Mouse (Mus musculus): ENCODE results near the gene Hnrnpa3. TPM values are rescaled to one million over a fixed set of nuclear protein-coding genes. Genes with fewer than 3 reads are reported as not detected.

The Hnrnpa3 gene
- polyA plus RNA-seq, 1 experiment = 136 TPM

GRCm38 (mm10) chr2:75672561-75672960 lies 13.5 kb downstream of the Hnrnpa3 start:
- peaks cover 50% of the 10 kb centered on the region for H3K36me3 ChIP-seq (replicated peaks; ENCODE audit: low read length)
- no peak overlapping the region for H3K4me3 ChIP-seq (replicated peaks)
- H3K27me3 ChIP-seq (replicated peaks) = no peaks in the 10 kb centered on the region
- H3K9me3 ChIP-seq = no peaks in the 10 kb centered on the region
- TF ChIP-seq FLI1 (IDR thresholded peaks at IDR 0.05; ENCODE audit: low read length) (no peak), GATA1 (IDR thresholded peaks at IDR 0.05; ENCODE audit: borderline replicate concordance, low read length) (no peak)
- peaks cover 28% of the 10 kb centered on the region for H3K4me1 ChIP-seq

- Histone ChIP-seq H3K4me3 (replicated peaks) (no peak overlapping the region), H3K4me1 (peaks cover 53% of the 10 kb centered on the region), H3K36me3 (replicated peaks; ENCODE audit: low read length) (peaks cover 82% of the 10 kb centered on the region), H3K27me3 (replicated peaks) (no peaks in the 10 kb centered on the region), H3K9me3 (no peaks in the 10 kb centered on the region)
- TF ChIP-seq FLI1 (IDR thresholded peaks at IDR 0.05; ENCODE audit: low read length) (no peak), GATA1 (IDR thresholded peaks at IDR 0.05; ENCODE audit: borderline replicate concordance, low read length) (no peak)
These were observed 17.5 kb downstream of the Hnrnpa3 start for GRCm38 (mm10) chr2:75676567-75676966.

- TF ChIP-seq GATA1 (IDR thresholded peaks at IDR 0.05; ENCODE audit: borderline replicate concordance, low read length) (no peak), FLI1 (IDR thresholded peaks at IDR 0.05; ENCODE audit: low read length) (no peak)
- peaks cover 84% of the 10 kb centered on the region for H3K36me3 ChIP-seq (replicated peaks; ENCODE audit: low read length)
These were observed 20.9 kb downstream of the Hnrnpa3 start for GRCm38 (mm10) chr2:75679947-75680346.

GRCm38 (mm10) chr2:75681439-75681838 lies 22.4 kb downstream of the Hnrnpa3 start:
- TF ChIP-seq FLI1 (IDR thresholded peaks at IDR 0.05; ENCODE audit: low read length) (no peak), GATA1 (IDR thresholded peaks at IDR 0.05; ENCODE audit: borderline replicate concordance, low read length) (no peak)
- H3K4me1 ChIP-seq = peaks cover 83% of the 10 kb centered on the region
- no peak overlapping the region for H3K4me3 ChIP-seq (replicated peaks)
- H3K36me3 ChIP-seq (replicated peaks; ENCODE audit: low read length) = peaks cover 84% of the 10 kb centered on the region
- no peaks in the 10 kb centered on the region for H3K27me3 ChIP-seq (replicated peaks)
- H3K9me3 ChIP-seq = no peaks in the 10 kb centered on the region

More at GRCm38 (mm10) chr2:75679947-75680346, 20.9 kb downstream of the Hnrnpa3 start:
- Histone ChIP-seq H3K4me1 (peaks cover 72% of the 10 kb centered on the region), H3K4me3 (replicated peaks) (no peak overlapping the region), H3K27me3 (replicated peaks) (no peaks in the 10 kb centered on the region), H3K9me3 (no peaks in the 10 kb centered on the region)

GRCm38 (mm10) chr2:75682978-75683709 lies 24.1 kb downstream of the Hnrnpa3 start:
- Histone ChIP-seq H3K4me3 (replicated peaks) (peak overlapping the region; percentile 90), H3K36me3 (replicated peaks; ENCODE audit: low read length) (peaks cover 85% of the 10 kb centered on the region), H3K9me3 (no peaks in the 10 kb centered on the region), H3K4me1 (peaks cover 91% of the 10 kb centered on the region), H3K27me3 (replicated peaks) (no peaks in the 10 kb centered on the region)
- TF ChIP-seq FLI1 (IDR thresholded peaks at IDR 0.05; ENCODE audit: low read length) = no peak
- TF ChIP-seq GATA1 (IDR thresholded peaks at IDR 0.05; ENCODE audit: borderline replicate concordance, low read length) = no peak

GRCm38 (mm10) chr2:75684526-75684925 lies 25.5 kb downstream of the Hnrnpa3 start:
- H3K9me3 ChIP-seq = no peaks in the 10 kb centered on the region
- peak overlapping the region; percentile 88 for H3K4me3 ChIP-seq (replicated peaks)
- H3K4me1 ChIP-seq = peaks cover 96% of the 10 kb centered on the region
- peaks cover 85% of the 10 kb centered on the region for H3K36me3 ChIP-seq (replicated peaks; ENCODE audit: low read length)
- TF ChIP-seq FLI1 (IDR thresholded peaks at IDR 0.05; ENCODE audit: low read length) = no peak
- no peak for TF ChIP-seq GATA1 (IDR thresholded peaks at IDR 0.05; ENCODE audit: borderline replicate concordance, low read length)
- no peaks in the 10 kb centered on the region for H3K27me3 ChIP-seq (replicated peaks)

- Histone ChIP-seq H3K4me1 (peaks cover 96% of the 10 kb centered on the region), H3K36me3 (replicated peaks; ENCODE audit: low read length) (peaks cover 82% of the 10 kb centered on the region), H3K4me3 (replicated peaks) (peak overlapping the region; percentile 85), H3K27me3 (replicated peaks) (no peaks in the 10 kb centered on the region), H3K9me3 (no peaks in the 10 kb centered on the region)
- TF ChIP-seq FLI1 (IDR thresholded peaks at IDR 0.05; ENCODE audit: low read length) (no peak), GATA1 (IDR thresholded peaks at IDR 0.05; ENCODE audit: borderline replicate concordance, low read length) (no peak)
These were observed 26.4 kb downstream of the Hnrnpa3 start for GRCm38 (mm10) chr2:75685458-75685861.

GRCm38 (mm10) chr2:75687040-75687749 lies 28.1 kb downstream of the Hnrnpa3 start:
- H3K4me1 ChIP-seq = peaks cover 96% of the 10 kb centered on the region
- H3K27me3 ChIP-seq (replicated peaks) = no peaks in the 10 kb centered on the region
- H3K9me3 ChIP-seq = no peaks in the 10 kb centered on the region
- peak overlapping the region; percentile 80 for H3K4me3 ChIP-seq (replicated peaks)
- TF ChIP-seq GATA1 (IDR thresholded peaks at IDR 0.05; ENCODE audit: borderline replicate concordance, low read length) (no peak), FLI1 (IDR thresholded peaks at IDR 0.05; ENCODE audit: low read length) (no peak)
- H3K36me3 ChIP-seq (replicated peaks; ENCODE audit: low read length) = peaks cover 88% of the 10 kb centered on the region

GRCm38 (mm10) chr2:75688901-75689300 lies 29.8 kb downstream of the Hnrnpa3 start:
- no peaks in the 10 kb centered on the region for H3K9me3 ChIP-seq
- TF ChIP-seq FLI1 (IDR thresholded peaks at IDR 0.05; ENCODE audit: low read length) (no peak), GATA1 (IDR thresholded peaks at IDR 0.05; ENCODE audit: borderline replicate concordance, low read length) (no peak)
- peak overlapping the region; percentile 71 for H3K4me3 ChIP-seq (replicated peaks)
- H3K36me3 ChIP-seq (replicated peaks; ENCODE audit: low read length) = peaks cover 96% of the 10 kb centered on the region
- H3K27me3 ChIP-seq (replicated peaks) = no peaks in the 10 kb centered on the region
- H3K4me1 ChIP-seq = peaks cover 98% of the 10 kb centered on the region

Data from megakaryocyte, embryonic 14.5 days (primary cell).